Mouse (Mus musculus) megakaryocyte, embryonic 14.5 days (primary cell): Measurements from ENCODE around the gene Selenok. TPM values are rescaled to one million over a fixed set of nuclear protein-coding genes. Genes with fewer than 3 reads are reported as not detected.

Experiments used
- H3K27me3 ChIP-seq: replicated peaks from 2 replicates; pipeline ENCODE3; 2012; ENCODE audit warnings: inconsistent platforms
- H3K36me3 ChIP-seq: replicated peaks from 2 replicates; pipeline ENCODE3; 2012; ENCODE audit warnings: low read length, inconsistent platforms, mixed read lengths
- H3K4me1 ChIP-seq: 2 replicates; pipeline ENCODE4 v1.6.1; 2012; ENCODE audit warnings: inconsistent platforms
- H3K4me3 ChIP-seq: replicated peaks from 2 replicates; pipeline ENCODE3; 2012; ENCODE audit warnings: moderate library complexity, mild to moderate bottlenecking, inconsistent platforms
- H3K9me3 ChIP-seq: 2 replicates; pipeline ENCODE4 v1.6.1; 2012; ENCODE audit warnings: inconsistent platforms
- FLI1 ChIP-seq: IDR thresholded peaks from 2 replicates; pipeline ENCODE4 v1.6.1; 2012; ENCODE audit warnings: low read length, inconsistent platforms, mixed read lengths
- GATA1 ChIP-seq: IDR thresholded peaks from 3 replicates; pipeline ENCODE4 v1.6.1; 2012; ENCODE audit warnings: mixed read lengths, low read length, inconsistent platforms, borderline replicate concordance
- polyA plus RNA-seq: library from polyadenylated mRNA; stranded (reverse); fragments of >175 nt; gene quantifications from 2 replicates; pipeline ENCODE4 v1.2.3, GENCODE M21; 2012; ENCODE audit warnings: low replicate concordance; ENCODE audit not compliant: insufficient read depth

The Selenok gene
- 1.7 and 23.5 TPM in 2 replicates for polyA plus RNA-seq

- Histone ChIP-seq H3K36me3 (peaks cover 38% of the 10 kb centered on the region), H3K27me3 (no peaks in the 10 kb centered on the region), H3K9me3 (no peaks in the 10 kb centered on the region), H3K4me1 (peaks cover 58% of the 10 kb centered on the region), H3K4me3 (peak within 1 kb of the TSS; percentile 93)
- TF ChIP-seq FLI1 (peak; percentile 95), GATA1 (no peak)
Observed at GRCm38 (mm10) chr14:29968075-29968821, at the start of gene Selenok. Selenok (plus strand) TSS chr14:29968308.

DNA sequence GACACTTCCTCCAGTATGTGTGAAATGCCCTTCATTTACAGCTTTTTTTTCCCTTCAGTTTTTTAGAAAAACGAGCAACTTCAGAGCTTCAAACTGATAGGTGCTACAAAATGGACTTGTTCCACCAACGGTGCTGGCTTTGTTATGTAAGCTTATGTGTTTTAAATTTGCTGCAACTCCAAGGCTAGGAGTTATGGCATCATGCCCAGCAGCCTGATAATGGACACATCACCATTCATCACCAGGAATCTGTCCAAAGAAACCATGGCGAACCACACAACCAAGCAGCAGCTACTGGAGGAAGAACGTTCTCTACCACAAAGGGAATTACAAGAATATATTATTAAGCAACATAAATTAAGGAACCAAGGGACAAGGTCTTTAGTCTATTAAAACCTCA, 39.1 kb upstream of the Selenok start:
- H3K4me3 ChIP-seq, result no peak overlapping the region
- H3K36me3 ChIP-seq, result no peaks in the 10 kb centered on the region
- no peak for TF ChIP-seq FLI1
- TF ChIP-seq GATA1, result no peak
- no peaks in the 10 kb centered on the region for H3K27me3 ChIP-seq
- H3K9me3 ChIP-seq, result peaks cover 10% of the 10 kb centered on the region
- H3K4me1 ChIP-seq, result no peaks in the 10 kb centered on the region

- H3K9me3 ChIP-seq, result peaks cover 6% of the 10 kb centered on the region
- H3K4me1 ChIP-seq, result no peaks in the 10 kb centered on the region; the same call in 1 of the 2 replicates
- H3K36me3 ChIP-seq, result no peaks in the 10 kb centered on the region
- peaks cover 13% of the 10 kb centered on the region for H3K27me3 ChIP-seq
- TF ChIP-seq GATA1 (no peak), FLI1 (no peak)
- no peak overlapping the region for H3K4me3 ChIP-seq
Observed at GRCm38 (mm10) chr14:29935516-29935915, 32.6 kb upstream of the Selenok start.

DNA sequence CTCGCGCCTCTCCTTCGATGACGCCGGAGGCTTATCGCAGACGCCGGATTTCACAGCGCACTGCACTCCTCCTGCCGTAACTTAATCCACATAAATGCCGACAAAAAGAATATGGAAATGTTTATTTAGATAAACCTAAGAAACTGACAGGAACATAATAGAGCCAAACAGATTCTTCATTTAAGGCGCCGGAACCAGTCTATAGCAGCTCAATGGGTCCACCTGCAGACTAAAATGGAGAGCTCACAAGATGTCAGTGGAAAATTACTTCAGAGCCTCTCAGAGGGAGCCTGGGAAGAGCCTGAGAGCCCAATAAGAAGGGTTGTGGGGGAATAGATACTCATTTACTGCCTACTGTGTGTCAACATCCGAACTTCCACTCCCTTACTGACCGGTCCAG, 30.6 kb upstream of the Selenok start:
- peaks cover 13% of the 10 kb centered on the region for H3K27me3 ChIP-seq
- TF ChIP-seq FLI1 (no peak), GATA1 (no peak)
- H3K36me3 ChIP-seq, result no peaks in the 10 kb centered on the region
- H3K9me3 ChIP-seq, result peaks cover 6% of the 10 kb centered on the region
- no peak overlapping the region for H3K4me3 ChIP-seq
- H3K4me1 ChIP-seq, result no peaks in the 10 kb centered on the region; the same call in 1 of the 2 replicates

GRCm38 (mm10) chr14:29939600-29940312, 28.4 kb upstream of the Selenok start:
- no peaks in the 10 kb centered on the region for H3K9me3 ChIP-seq
- no peaks in the 10 kb centered on the region; the same call in 1 of the 2 replicates for H3K4me1 ChIP-seq
- H3K36me3 ChIP-seq, result no peaks in the 10 kb centered on the region
- H3K4me3 ChIP-seq, result no peak overlapping the region
- TF ChIP-seq FLI1 (no peak), GATA1 (no peak)
- peaks cover 13% of the 10 kb centered on the region for H3K27me3 ChIP-seq

DNA sequence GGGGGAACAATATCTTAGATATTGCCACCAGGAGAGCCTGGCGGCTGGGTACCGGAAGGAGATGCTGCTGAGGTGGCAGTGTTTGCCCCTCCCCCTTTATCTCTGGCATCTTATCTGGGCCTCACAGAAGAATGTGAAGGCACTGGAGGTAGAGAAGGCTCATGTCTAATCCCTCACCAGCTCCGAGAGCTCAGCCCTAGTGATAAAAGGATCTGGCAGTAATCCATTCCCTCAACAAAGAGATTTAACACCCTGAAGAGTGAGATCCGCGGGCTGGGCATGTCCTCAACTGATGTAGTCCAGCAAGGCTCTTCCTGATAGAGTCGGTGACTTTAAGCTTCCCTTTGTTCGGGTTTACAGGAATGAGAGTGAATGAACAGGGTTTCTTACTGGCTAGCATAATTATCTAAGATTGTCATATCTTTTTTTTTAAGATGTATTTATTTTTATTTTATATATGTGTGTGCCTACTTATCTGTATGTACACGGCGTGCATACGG, 27.7 kb upstream of the Selenok start:
- Histone ChIP-seq H3K9me3 (no peaks in the 10 kb centered on the region), H3K4me3 (no peak overlapping the region), H3K4me1 (no peaks in the 10 kb centered on the region; the same call in 1 of the 2 replicates), H3K27me3 (peaks cover 12% of the 10 kb centered on the region), H3K36me3 (no peaks in the 10 kb centered on the region)
- TF ChIP-seq FLI1, result no peak
- no peak for TF ChIP-seq GATA1

DNA sequence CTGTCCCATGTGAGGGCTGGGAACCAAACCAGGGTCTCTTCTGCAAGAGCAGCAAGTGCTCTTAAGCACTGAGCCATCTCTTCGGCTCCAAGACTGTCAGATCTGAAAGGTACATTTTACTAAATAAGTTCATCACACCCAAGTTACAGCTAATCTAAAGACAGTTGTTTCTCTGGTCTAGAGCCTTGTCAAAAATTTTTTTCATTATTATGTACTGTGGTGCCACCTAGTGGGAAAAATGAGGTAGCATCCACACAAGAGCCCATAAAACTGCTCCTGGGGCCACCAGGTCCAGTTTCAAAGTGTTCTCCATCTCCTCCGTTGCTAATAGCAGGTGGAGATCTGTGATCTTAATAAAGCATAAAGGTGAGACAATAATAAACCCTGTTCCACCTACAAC, 27.2 kb upstream of the Selenok start:
- TF ChIP-seq GATA1, result no peak
- no peak for TF ChIP-seq FLI1
- H3K36me3 ChIP-seq, result no peaks in the 10 kb centered on the region
- no peaks in the 10 kb centered on the region for H3K9me3 ChIP-seq
- H3K4me3 ChIP-seq, result no peak overlapping the region
- peaks cover 9% of the 10 kb centered on the region for H3K27me3 ChIP-seq
- no peaks in the 10 kb centered on the region; the same call in 1 of the 2 replicates for H3K4me1 ChIP-seq

GRCm38 (mm10) chr14:29946761-29947309, 21.3 kb upstream of the Selenok start:
- Histone ChIP-seq H3K27me3 (peaks cover 7% of the 10 kb centered on the region), H3K9me3 (peaks cover 10% of the 10 kb centered on the region), H3K4me1 (peaks cover 12% of the 10 kb centered on the region), H3K36me3 (no peaks in the 10 kb centered on the region), H3K4me3 (no peak overlapping the region)
- no peak for TF ChIP-seq FLI1

- Histone ChIP-seq H3K9me3 (peaks cover 17% of the 10 kb centered on the region), H3K36me3 (no peaks in the 10 kb centered on the region), H3K4me1 (peaks cover 12% of the 10 kb centered on the region), H3K27me3 (peaks cover 7% of the 10 kb centered on the region), H3K4me3 (no peak overlapping the region)
- TF ChIP-seq GATA1 (no peak), FLI1 (no peak)
Observed at GRCm38 (mm10) chr14:29950805-29951204, 17.3 kb upstream of the Selenok start.
